Mouse (Mus musculus): ENCODE measurements around the gene Gm49450.

- TF ChIP-seq CTCF (IDR thresholded peaks at IDR 0.05; ENCODE audit: low read depth), result no peak
- TF ChIP-seq EP300 (IDR thresholded peaks at IDR 0.05; ENCODE audit: low read depth), result no peak
These were observed 25.2 kb upstream of the Gm49450 start for GRCm38 (mm10) chr15:98978409-98979172.

Measured in heart, postnatal 0 days (tissue).